Mouse (Mus musculus) macrophage (primary cell): ENCODE results near the gene Gsto2. TPM values are rescaled to one million over a fixed set of nuclear protein-coding genes. Genes with fewer than 3 reads are reported as not detected.
"Not testable (repeated sequence)": the region's sequence is repeated elsewhere in the genome, so short reads cannot be mapped to it uniquely, and the experiment has no call there.

Source experiments
- H3K27ac ChIP-seq: fragments of 350-480 bp; formaldehyde crosslinking; 2 replicates; pipeline ENCODE4 v1.9.0; 2021
- H3K36me3 ChIP-seq: fragments of 350-480 bp; formaldehyde crosslinking; 2 replicates; pipeline ENCODE4 v1.9.0; 2021; ENCODE audit errors: inconsistent target
- H3K4me3 ChIP-seq: fragments of 350-480 bp; formaldehyde crosslinking; 2 replicates; pipeline ENCODE4 v1.9.0; 2021; ENCODE audit errors: inconsistent target
- H3K79me2 ChIP-seq: fragments of 350-480 bp; formaldehyde crosslinking; 2 replicates; pipeline ENCODE4 v1.9.0; 2021; ENCODE audit errors: inconsistent target
- WGBS: methylation state at CpG from one replicate; pipeline ENCODE4 v1.1.7; 2026; ENCODE audit warnings: inconsistent platforms; ENCODE audit not compliant: missing documents; 5-methylcytosine and 5-hydroxymethylcytosine counted together
- polyA plus RNA-seq: library from polyadenylated mRNA; stranded (reverse); fragments of 250-400 nt; gene quantifications from 3 replicates; pipeline ENCODE4 v1.2.4, GENCODE M21; 2018; ENCODE audit warnings: inconsistent platforms

The Gsto2 gene
- polyA plus RNA-seq, 1 experiment from 2014 or later: 0.10 TPM

DNA sequence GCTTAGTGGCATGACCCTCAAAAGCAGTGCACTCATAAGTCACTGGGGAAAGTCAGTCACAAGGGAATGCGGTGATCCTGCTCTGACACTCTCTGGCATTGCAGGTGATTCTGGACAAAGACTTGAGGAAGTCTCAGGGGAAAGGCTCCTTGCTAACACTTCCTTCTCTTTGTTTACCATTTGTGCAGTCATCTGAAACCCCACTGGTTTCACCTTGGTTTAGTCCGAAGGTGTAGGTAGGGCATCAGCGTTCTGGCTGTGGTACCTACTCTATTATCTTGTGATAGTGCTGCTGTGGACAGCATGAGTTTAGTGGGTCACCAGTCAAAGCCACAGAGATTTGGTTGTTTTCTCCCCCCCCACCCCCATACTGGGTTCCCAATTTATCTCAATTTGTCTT is 15.6 kb upstream of the Gsto2 start:
- Histone ChIP-seq H3K79me2 (no peaks in the 10 kb centered on the region), H3K4me3 (no peak overlapping the region), H3K27ac (no peak overlapping the region), H3K36me3 (no peaks in the 10 kb centered on the region)
- WGBS: 97% methylated on average over 3 of the region's 3 CpGs

DNA sequence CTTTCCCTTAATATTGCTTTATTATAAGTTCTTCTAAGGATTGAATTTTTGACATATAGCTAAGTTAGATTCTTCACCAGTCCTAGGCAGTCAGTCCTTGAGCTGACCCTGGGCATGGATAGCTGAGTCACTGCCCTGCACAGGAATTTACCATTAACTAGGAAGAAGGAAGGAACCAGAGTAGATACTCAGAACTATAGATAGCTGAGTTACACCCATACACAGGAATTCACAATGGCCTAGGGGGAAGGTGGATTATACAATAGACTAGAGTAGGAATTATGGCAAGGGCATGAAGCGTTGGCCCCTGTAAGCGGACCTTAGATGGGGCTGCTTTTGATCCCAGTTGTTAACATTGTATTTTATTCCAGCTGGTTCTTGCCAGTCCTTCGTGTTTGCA is 13.2 kb upstream of the Gsto2 start:
- H3K4me3 ChIP-seq, H3K79me2 ChIP-seq, H3K27ac ChIP-seq, H3K36me3 ChIP-seq: not testable (repeated sequence)
- WGBS: 77% methylated on average over 3 of the region's 3 CpGs

DNA sequence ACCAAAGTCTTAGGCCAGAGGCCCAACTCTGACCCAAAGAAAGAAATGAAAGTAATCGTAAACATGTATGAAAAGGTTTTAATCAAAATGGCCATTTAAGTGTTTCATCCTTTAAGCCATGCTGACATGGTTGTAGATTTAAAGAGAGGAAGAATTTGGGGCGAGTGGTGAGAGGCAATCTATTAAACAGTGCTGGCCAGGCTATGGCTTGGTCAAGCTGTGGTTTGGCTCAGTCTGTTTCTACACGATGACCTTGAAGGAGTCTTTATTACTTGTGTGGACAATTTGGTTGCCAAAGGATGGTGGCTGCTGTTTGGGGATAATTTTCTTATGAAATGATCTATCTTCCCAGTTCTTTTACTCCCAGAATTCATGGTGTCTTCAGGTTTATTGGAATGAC is 12.3 kb upstream of the Gsto2 start:
- Histone ChIP-seq H3K27ac (no peak overlapping the region), H3K36me3 (peaks cover 3% of the 10 kb centered on the region; the same call in 1 of the 2 replicates), H3K79me2 (no peaks in the 10 kb centered on the region), H3K4me3 (no peak overlapping the region)
- WGBS: 96% methylated on average over 3 of the region's 3 CpGs

DNA sequence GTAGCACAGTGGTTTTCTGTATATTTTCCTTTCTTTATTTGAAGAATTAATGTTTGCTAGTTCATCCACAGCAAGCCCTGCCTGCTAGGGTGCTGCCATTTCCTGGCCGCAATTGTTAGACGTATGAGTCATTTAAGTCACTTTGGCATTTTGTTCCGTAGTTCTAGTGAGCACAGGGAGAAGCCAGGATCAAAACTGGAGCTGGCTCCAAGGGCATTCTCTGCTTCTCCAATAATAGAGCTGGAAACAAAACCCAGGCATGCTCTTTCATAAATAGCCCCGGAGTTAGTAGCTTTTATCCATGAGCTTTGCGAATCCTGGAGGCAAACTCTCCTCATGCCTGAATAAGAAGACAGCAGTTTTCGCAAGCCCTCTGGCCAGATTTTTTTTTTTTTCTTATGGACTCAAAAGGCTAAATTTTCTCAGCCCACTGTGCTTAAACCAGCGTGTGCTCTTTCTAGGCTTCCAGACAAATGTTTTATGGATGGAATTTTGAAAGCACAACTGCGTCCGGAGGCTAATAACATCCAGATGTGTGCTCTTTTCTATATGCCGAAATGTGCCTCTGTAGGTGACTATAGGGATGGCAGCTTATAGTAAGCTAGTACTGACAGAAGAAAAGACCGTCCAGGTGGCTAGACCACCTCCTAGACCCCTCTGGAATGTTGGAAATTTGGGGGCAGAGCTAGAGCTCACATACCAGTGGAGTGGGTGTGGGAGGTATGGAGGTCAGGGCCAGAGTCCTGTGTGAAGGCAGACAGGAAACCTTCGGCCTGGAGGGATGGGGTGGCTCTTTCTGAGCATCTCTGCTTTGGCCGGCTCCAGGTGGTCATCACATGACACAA is 11.2 kb upstream of the Gsto2 start:
- WGBS: 42% methylated on average over 13 of the region's 13 CpGs
- Histone ChIP-seq H3K79me2 (no peaks in the 10 kb centered on the region), H3K4me3 (peak overlapping the region; percentile 38), H3K27ac (no peak overlapping the region), H3K36me3 (peaks cover 9% of the 10 kb centered on the region; the same call in 1 of the 2 replicates)

DNA sequence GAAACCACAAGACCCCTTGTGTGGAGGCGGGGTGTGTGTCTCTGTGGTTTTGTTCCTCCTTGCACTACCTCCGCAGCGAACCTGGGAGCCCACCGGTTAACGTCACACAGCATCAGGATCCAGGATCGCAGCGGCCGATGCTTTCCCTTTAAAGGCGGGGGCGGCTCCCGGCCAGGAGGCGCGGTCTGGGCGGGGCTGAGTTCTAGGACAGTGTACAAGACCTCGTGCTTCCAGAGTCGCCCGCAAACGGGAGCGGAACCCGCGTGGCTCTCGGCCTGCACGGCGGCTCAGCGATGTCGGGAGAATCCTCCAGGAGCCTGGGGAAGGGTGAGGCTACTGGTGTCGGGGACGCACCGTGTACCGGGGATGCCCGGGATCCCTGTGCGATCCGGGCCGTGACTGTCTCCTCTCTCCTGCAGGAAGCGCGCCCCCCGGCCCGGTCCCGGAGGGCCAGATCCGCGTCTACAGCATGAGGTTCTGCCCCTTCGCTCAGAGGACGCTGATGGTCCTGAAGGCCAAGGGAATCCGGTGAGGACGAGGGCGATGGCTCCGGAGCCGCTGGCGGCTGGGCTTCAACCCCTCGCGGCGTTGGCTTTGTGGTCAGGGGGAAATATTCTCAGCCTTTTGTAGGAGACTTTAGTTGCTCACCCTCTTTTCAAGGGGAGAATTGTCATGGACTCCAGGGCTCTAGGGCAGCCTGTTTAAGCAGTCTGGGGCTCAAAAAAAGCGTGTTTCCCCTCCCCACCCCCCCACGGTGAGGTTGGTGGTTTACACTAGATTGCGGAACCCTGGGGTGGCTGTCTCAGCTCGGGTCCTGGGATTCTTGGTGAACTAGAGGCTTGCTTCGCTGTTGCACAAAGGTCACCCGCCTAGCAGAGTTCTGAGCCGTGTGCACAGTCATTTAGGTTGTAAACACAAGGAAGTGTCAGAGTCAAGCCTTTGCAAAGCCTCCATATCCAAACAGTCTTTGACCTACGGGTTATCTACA is 10.2 kb upstream of the Gsto2 start, which contains the start of gene Gsto1:
Gene Gsto1, plus strand, starts transcription at position 175 of the 988 bp plus-strand sequence.
- WGBS: under 1% methylated on average over 60 of the region's 60 CpGs
- peaks cover 18% of the 10 kb centered on the region; the same call in 1 of the 2 replicates for H3K36me3 ChIP-seq
- H3K4me3 ChIP-seq: peak within 1 kb of the TSS; percentile 38
- H3K27ac ChIP-seq: peak within 1 kb of the TSS; percentile 54
- no peaks in the 10 kb centered on the region for H3K79me2 ChIP-seq

DNA sequence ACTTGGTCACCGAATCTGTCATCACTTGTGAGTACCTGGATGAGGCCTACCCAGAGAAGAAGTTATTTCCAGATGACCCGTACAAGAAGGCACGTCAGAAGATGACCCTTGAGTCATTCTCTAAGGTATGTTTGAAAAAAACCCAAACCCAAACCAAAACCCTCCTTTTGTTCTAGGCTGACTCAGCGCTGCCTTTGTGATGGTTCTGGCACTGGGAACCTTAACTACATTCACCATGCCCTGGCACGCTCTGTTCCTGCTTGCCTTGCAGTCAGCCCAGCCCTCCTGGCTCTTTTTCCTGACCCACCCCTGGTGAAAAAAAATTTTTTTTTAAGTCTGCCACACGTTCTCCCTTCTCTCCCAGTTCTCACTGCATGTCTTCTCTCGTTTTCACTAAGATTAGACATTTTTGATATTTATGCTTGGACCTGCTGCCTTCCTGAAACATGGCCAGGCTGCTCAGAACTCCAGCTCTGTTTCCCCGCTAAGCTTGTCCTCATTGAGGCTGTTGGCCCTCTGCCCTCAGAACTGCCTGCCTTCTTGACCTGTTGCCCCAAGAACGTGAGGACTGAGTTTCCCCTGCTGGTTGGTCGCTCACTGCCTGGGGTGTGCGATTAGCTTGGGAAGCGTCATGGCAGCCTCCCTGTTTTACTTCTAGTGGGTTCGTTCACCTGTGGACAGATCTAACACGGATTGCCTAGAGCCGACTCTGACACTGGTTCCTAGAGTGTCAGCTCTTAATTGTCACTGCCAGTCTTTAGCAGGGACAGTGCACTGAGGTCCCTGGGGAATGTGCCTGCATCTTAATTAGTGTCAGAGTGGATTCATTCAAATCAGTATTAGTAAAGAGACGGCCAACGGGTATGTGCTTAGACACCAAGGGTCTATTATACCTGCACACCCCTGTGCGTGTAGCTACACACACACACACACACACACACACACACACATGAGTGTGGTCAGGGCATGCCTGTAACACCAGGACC is 7.1 kb upstream of the Gsto2 start:
- 97% methylated on average over 18 of the region's 18 CpGs for WGBS
- no peak overlapping the region for H3K27ac ChIP-seq
- H3K79me2 ChIP-seq: no peaks in the 10 kb centered on the region
- no peak overlapping the region for H3K4me3 ChIP-seq
- peaks cover 32% of the 10 kb centered on the region; the same call in 1 of the 2 replicates for H3K36me3 ChIP-seq

DNA sequence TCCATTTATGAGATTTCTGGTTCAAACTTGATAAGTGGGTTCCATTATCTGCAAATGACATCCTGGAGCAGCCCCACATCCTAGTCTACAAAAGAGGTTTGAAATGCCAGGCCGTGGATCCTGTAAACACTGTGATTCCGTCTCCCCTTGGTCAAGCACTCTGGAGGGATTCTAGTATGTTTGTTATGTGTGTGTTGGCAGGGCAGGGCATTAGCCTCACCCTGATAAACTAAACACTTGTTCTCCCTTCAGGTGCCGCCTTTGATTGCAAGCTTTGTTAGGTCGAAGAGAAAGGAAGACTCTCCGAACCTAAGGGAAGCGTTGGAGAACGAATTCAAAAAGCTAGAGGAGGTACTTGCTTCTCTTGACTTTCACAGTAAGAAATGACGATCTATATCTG is 6.2 kb upstream of the Gsto2 start:
- H3K79me2 ChIP-seq: no peaks in the 10 kb centered on the region
- H3K4me3 ChIP-seq: no peak overlapping the region
- WGBS: 95% methylated on average over 8 of the region's 8 CpGs
- H3K36me3 ChIP-seq: peaks cover 32% of the 10 kb centered on the region; the same call in 1 of the 2 replicates
- H3K27ac ChIP-seq: no peak overlapping the region

DNA sequence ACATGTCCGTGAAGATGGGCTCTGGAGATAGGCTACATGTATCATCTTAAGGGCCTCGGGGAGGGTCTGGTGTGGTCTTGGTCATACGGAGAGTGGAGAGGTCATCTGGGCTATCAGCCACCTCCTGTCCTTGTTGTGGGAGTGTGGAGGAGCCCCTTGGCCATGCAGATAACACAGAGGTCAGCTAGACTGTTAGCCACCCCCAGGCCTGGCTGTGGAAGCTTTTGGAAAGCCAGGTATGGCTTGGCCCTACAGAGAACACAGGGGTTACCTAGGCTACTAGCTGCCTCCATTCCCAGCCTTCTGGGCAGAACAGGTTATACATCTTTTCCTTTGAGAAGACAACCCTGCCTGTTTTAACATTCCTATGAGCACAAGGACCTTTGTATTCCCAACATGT is 2.8 kb upstream of the Gsto2 start:
- Histone ChIP-seq H3K27ac (no peak overlapping the region), H3K4me3 (no peak overlapping the region), H3K79me2 (no peaks in the 10 kb centered on the region), H3K36me3 (peaks cover 32% of the 10 kb centered on the region; the same call in 1 of the 2 replicates)
- WGBS: 95% methylated on average over 3 of the region's 3 CpGs

DNA sequence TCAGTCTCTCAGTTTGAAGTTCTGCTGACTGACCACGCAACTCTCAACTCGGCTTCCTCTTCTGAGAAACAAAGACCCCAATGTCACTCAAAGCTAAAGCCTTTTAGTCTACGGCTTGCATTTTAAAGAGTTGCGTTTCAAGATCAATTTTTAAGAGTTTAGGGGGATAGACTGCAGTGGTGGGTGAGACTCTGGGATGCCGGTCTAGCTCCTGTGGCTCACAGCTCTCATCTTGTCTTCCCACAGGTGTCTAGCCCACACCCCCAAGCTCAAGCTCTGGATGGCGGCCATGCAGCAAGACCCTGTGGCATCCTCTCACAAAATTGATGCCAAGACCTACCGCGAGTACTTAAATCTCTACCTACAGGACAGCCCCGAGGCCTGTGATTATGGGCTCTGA is 1.3 kb upstream of the Gsto2 start:
- WGBS: 96% methylated on average over 9 of the region's 9 CpGs
- no peak overlapping the region for H3K27ac ChIP-seq
- H3K79me2 ChIP-seq: no peaks in the 10 kb centered on the region
- peaks cover 24% of the 10 kb centered on the region; the same call in 1 of the 2 replicates for H3K36me3 ChIP-seq
- no peak overlapping the region for H3K4me3 ChIP-seq

DNA sequence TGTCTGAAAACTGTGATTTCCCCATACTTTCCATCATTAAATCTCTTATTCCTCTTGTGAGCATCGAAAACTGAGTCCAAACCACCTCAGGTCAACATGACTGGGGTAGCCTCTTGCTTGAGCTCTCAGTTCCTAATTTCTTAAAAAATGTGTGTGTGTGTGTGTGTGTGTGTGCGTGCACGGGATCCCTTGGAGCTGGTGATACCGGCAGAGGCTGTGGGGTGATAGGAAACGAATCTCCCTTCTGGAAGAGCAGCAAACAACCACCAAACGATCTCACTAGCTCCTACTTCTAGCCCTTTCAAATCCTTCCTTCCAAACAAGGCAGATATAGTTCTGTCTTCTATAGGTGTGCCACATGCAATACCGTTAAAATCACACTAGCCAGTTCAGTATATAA is 613 bp upstream of the Gsto2 start:
- Histone ChIP-seq H3K79me2 (no peaks in the 10 kb centered on the region), H3K36me3 (peaks cover 17% of the 10 kb centered on the region; the same call in 1 of the 2 replicates), H3K27ac (no peak overlapping the region), H3K4me3 (peak overlapping the region; percentile 33)
- 67% methylated on average over 5 of the region's 7 CpGs for WGBS

DNA sequence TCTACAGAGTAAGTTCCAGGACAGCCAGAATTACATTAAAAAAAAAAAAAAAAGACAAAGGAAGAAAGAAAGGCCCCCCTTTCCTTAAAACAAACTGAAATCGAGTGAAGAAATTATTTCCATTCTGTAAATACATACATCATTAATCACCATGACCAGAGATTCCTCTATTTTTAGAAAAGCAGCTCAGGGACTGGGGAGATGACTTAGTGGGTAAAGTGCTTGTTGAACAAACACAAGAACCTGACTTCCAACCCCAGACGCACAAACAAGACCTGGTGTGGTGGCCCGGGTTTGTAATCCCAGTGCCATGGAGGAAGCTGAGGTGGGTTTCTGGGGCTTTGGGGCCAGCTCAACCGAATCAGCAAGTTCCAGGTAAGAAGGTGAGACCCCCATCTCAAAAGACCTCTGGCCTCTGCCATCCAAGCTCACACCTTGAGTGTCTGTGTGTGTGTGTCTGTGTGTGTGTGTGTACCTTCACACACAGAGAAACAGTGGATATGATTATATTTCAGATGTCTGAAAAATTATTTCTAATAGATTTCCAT is 2.4 kb downstream of the Gsto2 start:
- Histone ChIP-seq H3K36me3 (peaks cover 2% of the 10 kb centered on the region; the same call in 1 of the 2 replicates), H3K27ac (no peak overlapping the region), H3K79me2 (no peaks in the 10 kb centered on the region), H3K4me3 (no peak overlapping the region)
- 74% methylated on average over 4 of the region's 4 CpGs for WGBS

DNA sequence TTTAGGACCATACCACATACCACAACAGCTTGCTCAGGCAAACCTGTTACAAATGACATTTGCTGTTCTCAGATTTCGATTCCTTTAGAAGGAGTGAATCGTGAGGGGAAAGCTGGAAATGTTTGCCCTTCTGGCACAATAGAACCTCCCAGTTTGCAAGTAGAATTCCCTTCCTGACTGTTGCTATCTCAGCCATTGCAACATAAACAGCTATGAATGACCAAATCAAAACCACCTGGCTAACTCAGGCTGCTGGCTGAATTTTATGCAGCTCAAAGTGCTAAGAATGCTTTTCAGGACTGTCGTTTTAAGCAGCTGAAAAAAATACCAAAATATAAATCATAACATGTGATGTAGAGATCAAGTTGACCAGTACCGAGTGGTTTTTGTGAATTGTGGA is 3.6 kb downstream of the Gsto2 start:
- Histone ChIP-seq H3K4me3 (no peak overlapping the region), H3K27ac (no peak overlapping the region)
- 90% methylated on average over 4 of the region's 4 CpGs for WGBS

DNA sequence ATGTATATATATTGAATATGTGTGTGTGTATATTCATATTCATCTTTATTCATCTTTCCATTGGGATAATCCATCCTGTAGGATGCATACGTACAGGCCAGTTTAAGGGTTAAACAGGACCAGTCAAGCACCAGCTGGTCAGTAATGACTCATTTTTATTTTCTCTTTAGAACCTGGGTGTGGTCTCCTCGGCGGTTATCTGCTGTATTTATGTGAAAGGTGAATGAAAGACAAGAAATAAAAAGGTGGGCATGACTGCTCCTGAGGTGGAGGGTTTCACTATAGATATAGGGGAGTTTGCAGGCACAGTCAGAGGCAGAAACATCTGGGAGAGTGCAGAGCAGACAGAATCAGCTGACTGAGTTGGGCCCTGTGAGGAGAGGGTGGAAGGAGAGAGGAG is 4.2 kb downstream of the Gsto2 start:
- Histone ChIP-seq H3K36me3 (no peaks in the 10 kb centered on the region), H3K79me2 (no peaks in the 10 kb centered on the region), H3K27ac (no peak overlapping the region), H3K4me3 (no peak overlapping the region)
- 72% methylated on average over 3 of the region's 3 CpGs for WGBS

More for the DNA sequence above, 3.6 kb downstream of the Gsto2 start:
- Histone ChIP-seq H3K36me3 (no peaks in the 10 kb centered on the region), H3K79me2 (no peaks in the 10 kb centered on the region)
